Mouse (Mus musculus) lung, postnatal 10 days (tissue): ENCODE measurements at regions not wholly inside any gene's neighbourhood (a gene's known extent, or its start where the extent isn't known, plus 50 kb on each side); places are given as distances from the start of the nearest gene placed in this dataset.

Experiments
- DNase-seq: peaks from one replicate; pipeline ENCODE4 v3.0.0; 2021

- DNase-seq: no peak
These were observed 583.1 kb upstream of the C030005K15Rik start for GRCm38 (mm10) chr10:98309667-98310066.

- DNase-seq: no peak
These were observed 584.8 kb upstream of the C030005K15Rik start for GRCm38 (mm10) chr10:98311403-98311802.

- no peak for DNase-seq
These were observed 591.9 kb upstream of the C030005K15Rik start for GRCm38 (mm10) chr10:98318416-98318815.

- no peak for DNase-seq
These were observed 590.4 kb upstream of the Atp2b1 start for GRCm38 (mm10) chr10:98323846-98324245.

GRCm38 (mm10) chr10:98324591-98324990 lies 589.6 kb upstream of the Atp2b1 start:
- DNase-seq: no peak

- DNase-seq: no peak
These were observed 588.5 kb upstream of the Atp2b1 start for GRCm38 (mm10) chr10:98325720-98326119.

- no peak for DNase-seq
These were observed 581.5 kb upstream of the Atp2b1 start for GRCm38 (mm10) chr10:98332682-98333081.

- DNase-seq: peak; percentile 70
These were observed 580.7 kb upstream of the Atp2b1 start for GRCm38 (mm10) chr10:98333411-98334067.

- DNase-seq: peak; percentile 5
These were observed 570.4 kb upstream of the Atp2b1 start for GRCm38 (mm10) chr10:98343827-98344226.

- peak; percentile 63 for DNase-seq
These were observed 564.7 kb upstream of the Atp2b1 start for GRCm38 (mm10) chr10:98349466-98349865.

- no peak for DNase-seq
These were observed 563.8 kb upstream of the Atp2b1 start for GRCm38 (mm10) chr10:98350318-98350926.

- peak; percentile 9 for DNase-seq
These were observed 562.1 kb upstream of the Atp2b1 start for GRCm38 (mm10) chr10:98352061-98352460.

GRCm38 (mm10) chr10:98354486-98354885 lies 559.7 kb upstream of the Atp2b1 start:
- no peak for DNase-seq

GRCm38 (mm10) chr10:98364604-98365003 lies 549.6 kb upstream of the Atp2b1 start:
- no peak for DNase-seq

- no peak for DNase-seq
These were observed 541.6 kb upstream of the Atp2b1 start for GRCm38 (mm10) chr10:98372561-98372960.

GRCm38 (mm10) chr10:98373314-98373713 lies 540.9 kb upstream of the Atp2b1 start:
- DNase-seq: no peak

GRCm38 (mm10) chr10:98374684-98375083 lies 539.5 kb upstream of the Atp2b1 start:
- no peak for DNase-seq

GRCm38 (mm10) chr10:98388543-98388942 lies 525.7 kb upstream of the Atp2b1 start:
- no peak for DNase-seq

- no peak for DNase-seq
These were observed 514.3 kb upstream of the Atp2b1 start for GRCm38 (mm10) chr10:98399864-98400263.

- no peak for DNase-seq
These were observed 496.1 kb upstream of the Atp2b1 start for GRCm38 (mm10) chr10:98417807-98418743.

GRCm38 (mm10) chr10:98424450-98424849 lies 489.8 kb upstream of the Atp2b1 start:
- DNase-seq: no peak

- no peak for DNase-seq
These were observed 479.2 kb upstream of the Atp2b1 start for GRCm38 (mm10) chr10:98434974-98435373.

- no peak for DNase-seq
These were observed 452.7 kb upstream of the Atp2b1 start for GRCm38 (mm10) chr10:98461538-98461937.

GRCm38 (mm10) chr10:98474581-98474980 lies 439.6 kb upstream of the Atp2b1 start:
- peak; percentile 11 for DNase-seq
